Mouse (Mus musculus) heart, embryonic 10.5 days (tissue): ENCODE measurements at regions not wholly inside any gene's neighbourhood (a gene's known extent, or its start where the extent isn't known, plus 50 kb on each side); places are given as distances from the start of the nearest gene placed in this dataset.
A peak's percentile ranks its signal among the peaks of the same experiment; 100 is the strongest.

Experiments used
- DNase-seq: peaks from one replicate; pipeline ENCODE4 v3.0.0-alpha.2; 2017; ENCODE audit warnings: low spot score
- H3K27ac ChIP-seq: fragments of 300-500 bp; sonication (generic); 2 replicates; pipeline ENCODE4 v1.5.1; 2016; ENCODE audit warnings: mild to moderate bottlenecking
- H3K27me3 ChIP-seq: fragments of 300-500 bp; sonication (generic); 2 replicates; pipeline ENCODE4 v1.6.1; 2016; ENCODE audit warnings: mild to moderate bottlenecking; ENCODE audit not compliant: poor library complexity, insufficient read depth, severe bottlenecking
- H3K36me3 ChIP-seq: fragments of 300-500 bp; sonication (generic); 2 replicates; pipeline ENCODE4 v1.6.1; 2016; ENCODE audit warnings: mild to moderate bottlenecking, moderate library complexity
- H3K4me1 ChIP-seq: fragments of 300-500 bp; sonication (generic); 2 replicates; pipeline ENCODE4 v1.6.1; 2016; ENCODE audit warnings: mild to moderate bottlenecking
- H3K4me3 ChIP-seq: fragments of 300-500 bp; sonication (generic); 2 replicates; pipeline ENCODE4 v1.5.1; 2016; ENCODE audit warnings: mild to moderate bottlenecking, moderate library complexity
- H3K9me3 ChIP-seq: fragments of 300-500 bp; sonication (generic); 2 replicates; pipeline ENCODE4 v1.6.1; 2016; ENCODE audit warnings: mild to moderate bottlenecking, moderate library complexity
- WGBS: fragments of 180-500 bp; shearing (Covaris S2); methylation state at CpG from one replicate; pipeline ENCODE4 v1.1.7; 2016; 5-methylcytosine and 5-hydroxymethylcytosine counted together

DNA sequence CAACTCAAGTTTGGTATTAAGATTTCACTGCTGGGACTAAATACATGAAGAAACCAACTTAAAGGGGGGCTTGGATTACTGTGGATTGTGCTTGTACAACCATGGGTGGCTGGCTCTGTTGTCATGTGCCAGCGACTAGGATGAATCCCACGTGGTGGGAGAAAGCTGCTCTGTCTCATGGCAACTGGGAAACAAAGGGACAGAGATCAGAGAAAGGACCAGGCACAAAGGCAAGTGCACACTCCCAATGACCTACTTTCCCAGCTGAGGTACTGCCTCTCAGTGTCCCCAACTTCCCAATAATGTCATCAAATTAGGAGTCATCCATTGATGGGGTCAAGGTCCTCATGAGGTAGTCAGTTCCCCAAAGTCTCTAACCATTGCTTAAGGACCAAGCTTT, 337.4 kb downstream of the Rps24 start:
- H3K9me3 ChIP-seq: no peaks in the 10 kb centered on the region
- DNase-seq: no peak
- no peak overlapping the region for H3K4me3 ChIP-seq
- no peak overlapping the region for H3K27ac ChIP-seq
- peaks cover 54% of the 10 kb centered on the region for H3K4me1 ChIP-seq
- 84% methylated on average over 2 of the region's 2 CpGs for WGBS
- no peaks in the 10 kb centered on the region for H3K27me3 ChIP-seq
- H3K36me3 ChIP-seq: no peaks in the 10 kb centered on the region

DNA sequence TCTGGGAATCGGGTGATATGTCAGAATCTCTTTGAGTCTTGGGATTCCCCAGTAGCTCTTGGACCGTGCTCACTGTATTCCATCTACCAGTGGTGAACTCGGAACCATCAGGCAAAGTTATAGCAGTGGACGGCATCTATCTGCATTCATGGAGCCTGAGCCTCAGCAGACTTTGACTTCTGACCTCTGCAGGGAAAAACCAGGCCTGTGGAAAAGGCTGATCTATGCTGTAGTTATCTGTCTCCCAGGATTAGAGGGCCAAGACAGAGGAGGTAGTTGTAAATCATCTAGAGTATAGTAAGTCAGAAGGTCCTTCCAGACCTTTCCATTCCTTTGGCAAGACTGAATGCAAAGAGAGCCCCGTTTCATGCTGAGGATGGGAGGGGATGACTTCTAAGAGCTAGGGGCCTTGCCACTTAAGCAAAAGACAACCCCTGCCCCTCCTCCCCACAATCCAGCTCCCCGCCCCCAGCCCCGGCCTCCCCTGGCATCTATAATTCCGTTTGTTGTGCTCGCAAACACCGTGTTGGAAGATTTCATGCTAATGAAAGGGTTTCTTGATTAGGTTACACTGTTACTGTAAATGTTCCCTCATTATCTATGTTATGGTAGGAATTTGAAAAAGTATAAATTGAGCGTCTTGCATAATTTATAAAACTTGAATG, 338.9 kb downstream of the Rps24 start:
- no peak for DNase-seq
- Histone ChIP-seq H3K27ac (peak overlapping the region; percentile 84), H3K4me3 (no peak overlapping the region), H3K9me3 (no peaks in the 10 kb centered on the region), H3K4me1 (peaks cover 59% of the 10 kb centered on the region), H3K36me3 (no peaks in the 10 kb centered on the region), H3K27me3 (no peaks in the 10 kb centered on the region)
- 46% methylated on average over 11 of the region's 11 CpGs for WGBS

DNA sequence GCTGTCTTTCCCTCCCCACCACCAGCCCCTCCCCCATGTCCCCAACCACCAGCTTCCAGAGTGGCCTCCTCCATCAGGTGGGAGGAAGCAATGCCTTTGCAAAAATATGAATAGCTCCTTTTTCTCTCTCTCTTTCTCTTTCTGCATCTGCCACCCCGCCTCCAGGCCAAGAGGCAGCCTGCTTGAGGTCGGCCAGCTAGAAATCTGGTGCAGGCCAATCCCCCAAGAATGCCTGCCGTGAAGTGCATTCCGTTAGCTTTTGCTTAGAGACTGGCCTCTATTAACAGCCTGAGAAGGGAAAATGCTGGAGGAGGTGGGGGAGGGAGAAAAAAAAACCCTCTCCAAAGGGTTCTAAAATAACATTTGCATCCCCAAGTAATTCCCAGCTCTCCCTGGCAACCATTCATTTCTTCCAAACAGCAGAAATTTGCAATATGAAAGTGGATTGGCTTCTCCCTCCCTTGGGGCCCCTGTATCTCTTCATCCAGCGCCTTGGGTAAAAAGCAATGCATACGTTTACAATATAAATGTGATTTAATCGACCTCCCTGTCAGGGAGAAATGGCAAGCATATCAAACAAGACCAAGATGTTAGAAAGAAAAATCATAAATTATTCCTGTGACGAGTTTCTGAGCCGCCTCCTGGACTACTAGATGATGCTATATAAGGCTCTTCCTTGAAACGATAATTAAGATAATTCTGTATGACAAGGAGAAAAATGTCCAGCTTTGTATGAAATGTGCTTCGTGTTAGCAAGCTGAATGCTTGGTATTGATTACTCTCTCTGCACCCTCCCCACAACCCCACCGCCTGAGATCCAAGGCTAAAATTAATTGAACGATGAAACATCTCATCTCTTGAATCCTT, 339.8 kb downstream of the Rps24 start:
- no peak overlapping the region for H3K4me3 ChIP-seq
- H3K36me3 ChIP-seq: no peaks in the 10 kb centered on the region
- DNase-seq: no peak
- H3K27ac ChIP-seq: peak overlapping the region; percentile 84
- no peaks in the 10 kb centered on the region for H3K27me3 ChIP-seq
- WGBS: 37% methylated on average over 13 of the region's 13 CpGs
- H3K4me1 ChIP-seq: peaks cover 66% of the 10 kb centered on the region
- H3K9me3 ChIP-seq: no peaks in the 10 kb centered on the region

DNA sequence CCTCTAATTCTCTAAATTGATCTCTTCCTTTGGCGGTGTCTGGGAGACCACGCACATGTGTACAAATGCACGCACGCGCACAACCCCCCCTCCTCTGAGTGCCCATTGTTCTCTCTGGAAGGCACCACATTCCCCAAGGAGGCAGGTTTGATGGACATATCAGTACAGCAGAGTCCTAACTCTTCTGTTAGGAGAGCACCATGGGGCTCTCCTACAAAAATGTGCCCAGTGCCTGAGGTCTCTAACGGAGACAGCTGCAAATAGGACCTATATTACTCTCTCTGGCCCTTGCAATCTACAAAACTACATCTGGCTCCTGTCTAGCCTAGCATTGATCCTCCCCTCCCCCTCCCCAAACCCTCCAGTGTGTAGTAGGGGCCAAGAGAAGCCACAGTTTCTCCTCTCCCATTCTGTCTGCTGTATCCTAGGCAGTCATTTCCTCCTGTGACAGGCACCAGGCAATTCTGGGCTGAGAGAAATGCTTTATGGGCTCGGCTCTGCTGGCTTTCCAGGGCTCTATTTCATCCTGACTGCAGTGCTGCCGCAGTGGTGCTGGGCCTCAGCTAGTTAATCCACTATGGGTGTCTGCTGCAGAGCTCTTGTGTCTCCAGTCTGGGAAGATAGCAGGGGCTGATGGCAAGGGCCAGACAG, 340.6 kb downstream of the Rps24 start:
- H3K4me3 ChIP-seq: no peak overlapping the region
- DNase-seq: no peak
- peak overlapping the region; percentile 84 for H3K27ac ChIP-seq
- peaks cover 71% of the 10 kb centered on the region for H3K4me1 ChIP-seq
- WGBS: 26% methylated on average over 8 of the region's 8 CpGs
- no peaks in the 10 kb centered on the region for H3K9me3 ChIP-seq
- no peaks in the 10 kb centered on the region for H3K36me3 ChIP-seq
- H3K27me3 ChIP-seq: peaks cover 1% of the 10 kb centered on the region; the same call in 1 of the 2 replicates

DNA sequence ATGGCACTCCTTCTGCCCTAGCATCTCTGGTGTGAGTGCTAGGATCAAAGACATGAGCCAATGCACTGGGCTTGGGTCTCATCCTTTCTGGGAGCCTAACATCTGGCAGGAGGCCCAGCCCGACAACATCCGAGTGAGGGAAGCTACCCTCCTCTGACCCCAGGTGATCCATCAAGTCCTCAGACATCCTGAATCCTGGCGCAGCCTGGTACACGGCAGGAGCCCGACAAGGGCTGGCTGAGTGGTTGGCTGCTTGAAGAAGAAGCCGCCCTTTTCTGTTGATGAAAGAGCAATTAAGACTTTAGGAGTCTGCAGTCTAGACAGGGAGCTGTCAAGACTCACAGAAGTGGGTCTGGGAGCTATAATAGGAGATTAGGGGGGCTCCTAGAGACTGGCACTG, 342.1 kb downstream of the Rps24 start:
- Histone ChIP-seq H3K27ac (peak overlapping the region; percentile 84), H3K9me3 (no peaks in the 10 kb centered on the region), H3K36me3 (no peaks in the 10 kb centered on the region), H3K4me1 (peaks cover 76% of the 10 kb centered on the region), H3K4me3 (no peak overlapping the region), H3K27me3 (peaks cover 6% of the 10 kb centered on the region; the same call in 1 of the 2 replicates)
- 22% methylated on average over 6 of the region's 6 CpGs for WGBS
- peak; percentile 79 for DNase-seq

DNA sequence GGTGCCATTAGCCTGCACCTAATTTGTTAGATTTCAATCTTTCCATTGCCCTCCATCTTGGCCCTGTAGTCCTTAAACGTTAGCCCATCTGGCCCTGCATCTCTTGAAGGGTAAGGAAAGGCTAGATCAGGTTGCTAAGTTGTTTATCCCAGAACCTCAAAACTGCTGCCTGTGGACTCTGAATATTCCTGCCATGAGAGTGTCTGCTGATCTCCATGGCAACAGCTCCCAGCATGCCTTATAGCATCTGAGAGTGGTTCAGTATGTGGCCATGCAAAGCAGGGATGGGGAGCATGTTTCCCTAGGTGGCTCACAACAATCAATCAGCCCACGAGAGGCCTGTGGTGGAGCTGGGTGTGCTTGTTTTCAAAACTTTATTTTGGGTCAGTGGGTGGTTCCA, 346.3 kb downstream of the Rps24 start:
- DNase-seq: no peak
- H3K4me3 ChIP-seq: no peak overlapping the region
- WGBS: 50% methylated on average over 2 of the region's 2 CpGs
- peaks cover 6% of the 10 kb centered on the region; the same call in 1 of the 2 replicates for H3K27me3 ChIP-seq
- peak overlapping the region; percentile 30; the same call in 1 of the 2 replicates for H3K27ac ChIP-seq
- peaks cover 46% of the 10 kb centered on the region for H3K4me1 ChIP-seq
- no peaks in the 10 kb centered on the region for H3K36me3 ChIP-seq
- H3K9me3 ChIP-seq: no peaks in the 10 kb centered on the region

DNA sequence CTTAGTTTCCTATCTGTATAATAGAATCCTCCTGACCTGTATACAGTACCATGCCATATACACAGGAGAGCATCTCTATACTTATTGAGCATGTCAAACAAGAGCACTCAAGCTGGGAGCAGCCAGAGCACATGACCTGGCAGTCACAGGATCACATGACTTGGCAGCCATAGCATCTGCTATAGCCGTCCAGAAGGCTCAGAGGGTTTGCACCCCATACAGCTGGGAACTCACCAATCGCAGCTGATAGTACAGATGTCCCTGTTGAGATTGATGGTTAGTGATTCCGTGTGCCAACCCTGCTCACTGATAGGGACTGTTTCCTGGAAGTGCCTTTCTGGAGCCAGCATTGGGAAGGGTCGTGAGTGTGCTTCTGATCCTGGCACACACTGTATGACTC, 351.3 kb downstream of the Rps24 start:
- DNase-seq: no peak
- no peaks in the 10 kb centered on the region for H3K36me3 ChIP-seq
- H3K4me3 ChIP-seq: no peak overlapping the region
- peaks cover 10% of the 10 kb centered on the region; the same call in 1 of the 2 replicates for H3K4me1 ChIP-seq
- no peak overlapping the region for H3K27ac ChIP-seq
- WGBS: 77% methylated on average over 4 of the region's 4 CpGs
- no peaks in the 10 kb centered on the region for H3K9me3 ChIP-seq
- H3K27me3 ChIP-seq: 0 out of 2 replicates have a peak, but pooled peaks cover 4% of the 10 kb centered on the region

DNA sequence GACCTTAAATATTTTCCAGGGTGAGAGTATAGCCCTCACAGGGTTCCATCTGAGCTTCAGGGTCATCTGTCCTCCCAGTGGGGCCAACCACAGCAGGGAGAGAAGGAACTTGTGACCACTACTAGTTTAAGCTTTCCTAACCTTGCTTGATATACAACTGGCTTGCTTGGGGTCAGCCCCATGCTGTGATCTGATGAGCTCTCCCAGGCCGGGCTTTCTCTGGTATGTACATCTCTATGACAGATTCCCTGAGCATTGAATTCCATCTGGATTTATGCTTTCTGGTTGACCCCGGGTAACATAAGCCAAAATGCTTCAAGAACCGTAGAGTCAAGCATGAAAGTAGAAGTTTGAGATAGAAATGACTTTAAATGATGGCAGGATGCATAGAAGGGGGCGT, 352.1 kb downstream of the Rps24 start:
- WGBS: 81% methylated on average over 4 of the region's 4 CpGs

DNA sequence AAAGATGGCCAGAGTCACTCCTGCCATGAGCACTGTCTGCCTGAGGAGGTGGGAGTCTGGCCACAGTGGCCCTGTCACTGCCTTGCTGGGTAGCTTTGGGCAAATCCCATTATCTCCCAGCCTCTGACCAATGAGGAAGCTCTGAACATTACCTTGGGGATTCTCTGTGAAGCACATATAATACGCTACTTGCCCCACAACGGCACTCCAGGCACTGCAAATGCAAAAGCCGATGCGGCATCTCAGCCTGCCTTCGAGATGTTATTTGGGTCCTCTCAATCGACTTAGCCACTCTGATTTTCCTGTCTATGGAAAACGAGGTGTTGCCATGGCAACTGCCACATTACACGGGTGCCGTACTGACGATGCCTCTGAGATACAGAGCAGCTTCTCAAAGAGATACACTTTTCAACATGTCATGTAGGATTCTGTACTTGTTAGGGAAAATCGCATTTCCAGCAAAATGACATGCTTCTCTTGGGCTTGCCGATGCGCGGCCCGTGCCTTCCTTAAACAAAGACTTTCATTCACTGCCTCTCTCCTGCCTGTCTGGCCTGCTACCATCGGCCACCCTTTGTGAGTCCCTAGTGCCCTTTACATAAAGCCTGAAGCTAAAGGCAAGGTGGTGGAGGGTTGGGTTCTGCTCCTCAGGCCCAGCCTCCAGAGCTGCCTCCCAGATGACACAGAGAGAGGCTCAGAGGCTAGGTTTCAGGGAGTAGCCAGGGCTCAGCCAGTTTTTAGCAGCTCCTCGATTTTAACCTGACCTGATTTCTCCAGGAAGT, 355.0 kb downstream of the Rps24 start:
- Histone ChIP-seq H3K4me3 (no peak overlapping the region), H3K9me3 (no peaks in the 10 kb centered on the region), H3K36me3 (no peaks in the 10 kb centered on the region), H3K27ac (peak overlapping the region; percentile 13; the same call in 1 of the 2 replicates), H3K27me3 (peaks cover 13% of the 10 kb centered on the region; the same call in 1 of the 2 replicates), H3K4me1 (0 out of 2 replicates have a peak, but pooled peaks cover 3% of the 10 kb centered on the region)
- 68% methylated on average over 17 of the region's 17 CpGs for WGBS
- no peak for DNase-seq

More for the DNA sequence above, 352.1 kb downstream of the Rps24 start:
- no peaks in the 10 kb centered on the region for H3K9me3 ChIP-seq
- no peak for DNase-seq
- H3K27me3 ChIP-seq: 0 out of 2 replicates have a peak, but pooled peaks cover 8% of the 10 kb centered on the region
- 0 out of 2 replicates have a peak, but pooled peaks cover 3% of the 10 kb centered on the region for H3K4me1 ChIP-seq
- H3K36me3 ChIP-seq: no peaks in the 10 kb centered on the region
- H3K27ac ChIP-seq: no peak overlapping the region
- no peak overlapping the region for H3K4me3 ChIP-seq

DNA sequence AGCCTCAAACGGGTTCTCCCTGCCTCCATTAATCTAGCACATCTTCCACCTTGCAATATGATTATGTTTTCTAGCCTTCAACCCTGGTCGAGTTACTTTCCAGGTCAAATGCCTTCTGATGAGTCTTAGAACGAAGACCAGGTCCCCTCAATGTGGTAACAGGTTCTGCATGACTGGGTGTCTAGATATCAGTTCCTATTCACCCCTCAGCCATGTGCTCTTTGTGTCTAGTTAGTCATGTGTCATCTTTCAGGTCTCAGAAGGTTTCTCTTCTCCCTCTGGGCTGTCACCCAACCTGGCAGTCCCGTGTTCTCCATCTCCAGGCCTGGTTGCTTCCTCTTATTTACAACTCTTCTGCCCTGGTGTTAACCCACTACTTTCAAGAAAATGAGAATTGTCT, 356.7 kb downstream of the Rps24 start:
- no peak for DNase-seq
- WGBS: 73% methylated on average over 4 of the region's 4 CpGs
- peaks cover 13% of the 10 kb centered on the region; the same call in 1 of the 2 replicates for H3K27me3 ChIP-seq

DNA sequence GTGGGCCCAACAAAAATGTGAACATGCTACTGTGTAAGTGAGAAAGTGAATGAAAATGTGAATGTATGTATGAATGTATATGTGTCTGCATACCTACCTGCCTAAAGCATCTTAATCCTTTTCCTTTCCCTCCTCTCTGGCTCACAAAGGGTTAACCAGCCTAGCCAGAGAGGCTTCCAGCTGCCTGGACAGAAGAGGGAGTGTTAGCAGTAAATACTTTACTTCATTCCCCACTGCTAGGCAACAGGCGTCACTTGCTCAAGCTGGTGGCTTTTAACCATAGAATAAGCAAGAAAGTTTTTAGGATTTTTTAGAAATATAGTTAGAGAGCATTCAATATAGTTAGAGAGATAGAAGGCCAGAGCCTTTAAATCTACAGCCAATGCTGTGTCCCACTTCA, 363.6 kb downstream of the Rps24 start:
- no peak for DNase-seq
- Histone ChIP-seq H3K4me1 (peaks cover 14% of the 10 kb centered on the region), H3K36me3 (no peaks in the 10 kb centered on the region), H3K27me3 (peaks cover under 1% of the 10 kb centered on the region; the same call in 1 of the 2 replicates), H3K4me3 (no peak overlapping the region), H3K27ac (no peak overlapping the region), H3K9me3 (no peaks in the 10 kb centered on the region)
- 10% methylated on average over 1 of the region's 1 CpGs for WGBS

More for the DNA sequence above, 356.7 kb downstream of the Rps24 start:
- H3K4me1 ChIP-seq: 0 out of 2 replicates have a peak, but pooled peaks cover 3% of the 10 kb centered on the region
- H3K4me3 ChIP-seq: no peak overlapping the region
- H3K9me3 ChIP-seq: no peaks in the 10 kb centered on the region
- no peak overlapping the region for H3K27ac ChIP-seq
- H3K36me3 ChIP-seq: no peaks in the 10 kb centered on the region

DNA sequence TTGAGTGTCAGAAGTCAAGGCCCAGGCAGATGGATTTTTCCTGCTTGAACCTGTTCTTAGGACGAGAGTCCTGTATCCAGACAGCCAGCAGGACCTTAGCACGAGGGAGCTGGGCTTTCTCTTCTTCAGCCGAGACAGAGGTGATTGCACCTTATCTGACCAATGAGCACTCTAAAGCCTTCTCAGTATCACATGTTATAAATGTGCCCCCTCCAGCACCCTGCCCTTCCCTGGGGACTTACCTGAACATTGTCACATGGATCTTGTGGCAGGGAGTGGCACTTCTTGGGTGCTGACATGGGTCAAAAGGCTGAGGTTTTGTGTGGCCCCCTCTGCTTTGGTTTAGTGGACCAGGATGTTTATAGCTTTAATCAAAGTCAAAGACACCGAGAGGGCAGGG, 367.5 kb downstream of the Rps24 start:
- Histone ChIP-seq H3K27ac (no peak overlapping the region), H3K9me3 (no peaks in the 10 kb centered on the region)
- WGBS: 42% methylated on average over 4 of the region's 4 CpGs

More for the DNA sequence above, 367.5 kb downstream of the Rps24 start:
- no peak for DNase-seq
- Histone ChIP-seq H3K36me3 (no peaks in the 10 kb centered on the region), H3K27me3 (no peaks in the 10 kb centered on the region), H3K4me3 (no peak overlapping the region), H3K4me1 (peaks cover 14% of the 10 kb centered on the region)
